Mouse (Mus musculus) CD4-positive, CD25-positive, alpha-beta regulatory T cell, adult 2 months (primary cell): ENCODE results near the gene Shisa7.
A peak's percentile ranks its signal among the peaks of the same experiment; 100 is the strongest.
"Not testable (repeated sequence)": the region's sequence is repeated elsewhere in the genome, so short reads cannot be mapped to it uniquely, and the experiment has no call there.

Experiments
- DNase-seq: peaks from one replicate; pipeline ENCODE4 v3.0.0-alpha.2; 2012; ENCODE audit warnings: low read depth, low spot score

Gene Shisa7

GRCm38 (mm10) chr7:4849372-4849771, 4.9 kb upstream of the Shisa7 start:
- no peak for DNase-seq

GRCm38 (mm10) chr7:4844917-4845309, 417 bp upstream of the Shisa7 start:
- DNase-seq = no peak

- DNase-seq = peak; percentile 42
Observed at GRCm38 (mm10) chr7:4843604-4844244, 772 bp downstream of the Shisa7 start.

- DNase-seq = peak; percentile 63
Observed at GRCm38 (mm10) chr7:4842634-4843131, 1.8 kb downstream of the Shisa7 start.

DNA sequence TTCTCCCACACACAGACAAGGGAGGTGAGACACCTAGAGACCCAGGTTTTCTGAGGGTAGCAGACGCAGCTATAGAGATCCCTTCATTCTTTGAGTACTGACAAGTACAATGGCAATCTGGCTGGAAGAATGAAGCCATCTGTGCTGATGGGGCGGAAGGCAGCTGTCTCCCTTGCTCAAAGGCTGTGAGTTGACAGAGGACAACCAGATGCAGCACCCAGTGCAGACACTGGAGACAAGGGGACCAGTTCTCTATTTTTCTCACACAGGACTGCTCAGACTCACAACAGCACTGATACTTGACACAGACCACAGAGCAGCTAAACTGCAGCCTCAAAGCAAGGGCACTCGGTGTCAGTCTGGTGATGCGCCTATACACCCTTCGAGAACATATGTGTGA, 2.4 kb downstream of the Shisa7 start:
- DNase-seq = no peak

DNA sequence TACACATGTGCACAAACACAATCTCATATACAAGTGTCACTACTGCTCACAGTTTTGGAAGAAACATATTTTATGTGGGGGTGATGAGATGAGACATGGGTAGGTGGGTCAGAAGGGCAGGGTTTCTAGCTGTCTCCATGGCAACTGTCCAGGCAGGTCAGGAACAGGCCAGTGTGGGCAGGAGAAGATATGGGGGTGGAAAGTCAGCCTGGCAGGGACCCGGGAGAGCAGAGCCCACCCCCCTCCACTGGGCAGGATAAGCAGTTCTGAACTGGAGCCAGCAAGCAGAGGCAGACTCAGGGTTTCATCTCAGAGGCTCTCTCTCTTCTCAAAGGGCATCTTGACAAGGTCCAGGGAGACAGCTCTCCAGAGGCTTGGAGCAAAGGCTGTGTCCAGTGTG, 6.9 kb downstream of the Shisa7 start:
- no peak for DNase-seq

DNA sequence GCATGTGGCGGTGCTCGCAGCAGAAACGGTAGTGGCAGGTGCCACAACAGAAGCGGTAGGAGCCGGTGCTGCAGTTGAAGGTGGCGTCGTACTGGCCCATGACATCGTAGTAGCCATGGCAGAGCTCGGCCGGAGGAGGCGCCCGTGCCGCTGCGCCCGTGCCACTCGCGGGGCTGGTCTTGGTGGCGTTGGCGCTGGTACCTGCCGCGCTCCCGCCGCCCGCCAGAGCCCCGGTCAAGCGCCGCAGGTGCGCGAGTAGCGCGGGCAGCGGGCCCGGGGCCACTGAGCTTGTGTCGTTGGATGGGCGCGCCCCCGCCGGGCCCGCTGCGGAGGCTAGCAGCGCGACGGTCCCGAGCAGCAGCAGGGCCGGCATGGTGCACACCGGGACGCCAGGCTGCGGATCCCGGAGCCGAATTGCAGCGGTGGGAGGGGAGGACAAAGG, 8.1 kb downstream of the Shisa7 start:
- DNase-seq = peak; percentile 82

GRCm38 (mm10) chr7:4835631-4836327, 8.7 kb downstream of the Shisa7 start:
- DNase-seq = no peak

DNA sequence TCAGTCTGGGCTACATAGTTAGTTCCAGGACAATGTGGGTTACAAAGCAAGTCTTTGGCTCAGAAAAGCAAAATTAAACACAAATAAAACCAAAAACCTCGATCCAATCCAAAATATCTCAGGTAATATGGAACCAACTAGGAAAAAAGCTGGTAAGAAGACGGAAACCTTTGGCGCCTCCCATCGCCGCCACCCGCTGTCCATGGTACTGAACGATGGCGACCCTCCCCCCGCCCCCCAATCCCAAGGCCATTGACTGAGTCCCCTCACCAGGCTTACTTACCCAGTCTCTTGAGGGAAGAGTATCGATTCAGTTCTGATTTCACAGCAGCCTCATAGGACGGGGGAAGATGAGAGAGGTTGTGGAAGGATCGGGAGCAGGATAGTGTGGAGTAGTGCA, 14.0 kb downstream of the Shisa7 start:
- DNase-seq = no peak

DNA sequence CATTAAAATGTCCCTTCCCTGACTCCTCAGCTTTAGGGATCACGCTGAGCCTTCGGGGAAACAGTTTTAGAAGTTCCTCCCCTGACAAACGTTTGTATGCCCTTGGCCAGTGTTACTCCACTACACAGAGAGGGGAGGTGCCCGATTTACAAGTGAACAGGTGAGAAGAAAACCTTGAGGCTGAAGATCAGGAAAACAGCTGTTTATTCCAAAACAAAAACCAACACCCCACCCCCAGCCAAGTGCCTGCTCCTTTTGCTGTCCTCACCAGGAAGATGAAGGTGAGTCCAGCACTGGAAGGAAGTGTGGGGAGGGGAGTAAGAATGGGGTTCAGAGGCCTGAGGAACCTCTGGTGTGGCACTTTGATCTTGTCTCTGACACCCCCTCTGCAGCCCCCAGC, 19.1 kb downstream of the Shisa7 start:
- no peak for DNase-seq

- no peak for DNase-seq
Observed at GRCm38 (mm10) chr7:4822162-4822907, 22.2 kb downstream of the Shisa7 start.

- DNase-seq = no peak
Observed at GRCm38 (mm10) chr7:4821690-4822089, 22.8 kb downstream of the Shisa7 start.

DNA sequence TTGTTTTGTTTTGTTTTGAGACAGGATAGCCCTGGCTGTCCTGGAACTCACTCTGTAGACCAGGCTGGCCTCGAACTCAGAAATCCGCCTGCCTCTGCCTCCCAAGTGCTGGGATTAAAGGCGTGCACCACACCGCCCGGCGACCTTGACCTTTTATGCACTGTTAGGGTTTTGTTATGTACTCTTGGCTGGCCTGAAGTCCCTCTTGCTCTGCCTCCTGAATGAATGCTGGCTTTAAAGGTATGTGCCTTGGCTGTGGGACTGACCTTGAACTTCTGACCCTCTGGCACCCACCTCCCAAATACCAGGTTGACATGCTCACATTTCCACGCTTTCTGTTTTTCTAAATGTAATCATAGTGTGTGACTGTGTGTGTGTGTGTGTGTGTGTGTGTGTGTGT, 23.6 kb downstream of the Shisa7 start:
- not testable (repeated sequence) for DNase-seq

GRCm38 (mm10) chr7:4816559-4816958, 27.9 kb downstream of the Shisa7 start:
- peak; percentile 21 for DNase-seq

DNA sequence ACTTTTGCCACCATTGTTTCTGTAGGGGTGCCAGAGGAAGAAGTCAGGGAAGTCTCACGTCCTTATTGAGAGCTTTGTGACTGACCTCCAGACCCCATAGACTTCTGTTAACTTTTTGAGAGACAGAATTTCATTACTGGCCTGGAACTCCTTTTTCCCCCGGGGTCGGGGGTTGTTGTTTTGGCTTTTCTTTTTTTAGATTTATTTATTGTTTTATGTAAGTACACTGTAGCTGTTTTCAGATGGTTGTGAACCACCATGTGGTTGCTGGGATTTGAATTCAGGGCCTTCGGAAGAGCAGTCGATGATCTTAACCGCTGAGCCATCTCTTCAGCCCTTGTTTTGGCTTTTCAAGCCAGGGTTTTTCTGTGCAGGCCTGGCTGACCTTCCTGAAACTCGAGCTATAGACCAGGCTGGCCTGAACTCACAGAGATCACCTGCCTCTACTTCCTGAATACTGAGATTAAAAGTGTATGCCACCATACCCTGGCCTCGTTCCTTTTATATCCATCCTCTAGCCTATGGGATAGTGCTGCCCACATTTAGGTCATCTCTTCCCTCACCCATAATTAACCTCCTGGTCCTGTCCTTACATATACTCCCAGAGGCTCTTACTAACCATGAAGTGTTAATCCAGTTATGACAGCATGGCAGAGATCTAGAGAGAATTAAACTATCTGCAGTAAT, 31.2 kb downstream of the Shisa7 start:
- DNase-seq = no peak

DNA sequence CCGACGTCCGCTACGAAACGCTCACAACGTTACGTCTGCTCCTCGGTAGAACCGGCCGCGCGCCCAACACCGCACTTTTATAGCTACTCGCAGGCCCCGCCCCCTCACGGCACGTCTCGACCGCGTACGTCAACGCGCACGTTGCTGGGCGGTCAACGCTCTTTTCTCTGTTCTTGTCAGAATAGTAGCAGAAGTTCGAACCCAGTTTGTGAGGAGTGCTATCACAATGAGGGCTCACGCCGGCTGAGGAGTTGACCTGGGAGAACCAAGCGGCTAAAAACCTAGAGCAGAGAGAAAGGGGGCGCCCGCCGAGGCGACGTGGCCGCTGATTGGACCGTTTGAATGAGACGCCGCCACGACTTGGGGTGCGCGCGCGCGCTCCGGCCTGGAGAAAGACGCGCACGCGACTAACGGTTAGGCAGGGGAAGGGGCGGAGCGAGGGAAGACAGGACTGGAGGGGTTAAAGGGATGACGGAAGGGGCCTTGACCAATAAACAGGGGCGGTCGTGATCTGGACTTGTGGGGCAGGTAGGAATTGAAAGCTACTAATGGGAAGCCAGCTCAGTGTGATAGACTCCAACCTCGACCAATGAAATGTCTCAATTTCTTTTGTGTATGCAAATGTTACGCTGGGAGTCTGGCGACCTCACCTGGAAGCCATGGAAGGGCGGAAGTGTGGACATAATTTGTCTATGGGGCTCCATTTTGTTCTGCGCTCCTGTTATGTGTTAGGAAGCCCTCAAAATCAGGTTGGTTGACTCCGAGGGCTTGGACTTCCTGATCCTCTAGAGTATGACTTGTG, 32.0 kb downstream of the Shisa7 start, which contains the start of gene Ube2s:
Gene Ube2s, minus strand, starts transcription at position 288 of the 802 bp plus-strand sequence.
- peak; percentile 99 for DNase-seq

DNA sequence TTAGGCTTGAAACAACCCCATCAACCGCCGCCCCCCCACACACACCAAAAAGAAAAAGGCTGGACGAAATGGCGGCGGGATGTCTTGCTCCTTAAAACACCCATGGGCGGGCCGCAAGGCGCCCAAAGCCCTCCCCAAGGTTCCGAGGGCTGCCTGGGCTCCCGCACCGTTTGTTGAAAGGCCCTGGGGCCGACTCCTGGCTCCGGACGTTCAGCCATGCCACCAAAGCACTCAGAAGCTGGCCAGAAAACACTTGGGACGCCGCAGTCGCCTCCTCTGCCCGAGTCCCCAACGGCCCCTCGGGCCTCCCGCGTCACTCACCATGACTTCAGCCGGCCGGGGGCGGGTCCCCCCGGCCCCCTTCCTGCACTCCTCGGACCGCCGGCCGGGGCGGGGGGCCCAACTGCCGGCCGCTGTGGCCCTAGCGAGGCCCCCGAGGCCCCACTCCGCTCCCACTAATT, 32.6 kb downstream of the Shisa7 start:
- DNase-seq = peak; percentile 62

GRCm38 (mm10) chr7:4811131-4811530, 33.4 kb downstream of the Shisa7 start:
- DNase-seq = not testable (repeated sequence)

- DNase-seq = peak; percentile 79
Observed at GRCm38 (mm10) chr7:4806716-4807115, 37.8 kb downstream of the Shisa7 start.

DNA sequence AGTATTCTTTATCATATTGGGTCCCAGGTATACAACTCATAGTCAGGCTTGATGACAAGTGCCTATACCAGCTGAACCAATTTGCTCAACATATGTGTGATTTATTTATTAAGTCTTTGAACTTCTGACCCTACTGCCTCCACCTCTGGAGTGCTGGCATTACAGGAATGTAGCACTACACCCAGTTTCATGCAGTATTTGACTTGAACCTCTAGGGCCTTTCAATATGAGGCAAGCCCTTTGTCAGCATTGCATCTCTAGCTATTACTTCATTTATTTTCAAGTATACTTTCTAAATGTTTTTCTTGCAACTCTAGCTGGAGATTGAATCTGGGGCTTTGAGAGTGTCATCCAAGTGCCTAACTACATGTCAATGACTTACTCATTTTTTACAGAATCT, 42.2 kb downstream of the Shisa7 start:
- DNase-seq = no peak
